Mouse (Mus musculus) left cerebral cortex, postnatal 14 days (tissue): ENCODE measurements around the gene Arl15. TPM values are rescaled to one million over a fixed set of nuclear protein-coding genes. Genes with fewer than 3 reads are reported as not detected.

Source experiments
- DNase-seq, 2 experiments: peaks; one replicate each; pipeline ENCODE4 v3.0.0; 2021 to 2022; ENCODE audit warnings: low spot score in 2 of 2, mixed read lengths in 1 of 2
- intact Hi-C: fragments of 180-260 bp; cut with DNase I; formaldehyde crosslinking; loops from one replicate; pipeline ENCODE4 v1.15.1; 2025
- total RNA-seq, 2 experiments: library from RNA; stranded (reverse); gene quantifications; 2 replicates each; pipeline ENCODE4 v1.2.3; 2021

Arl15 gene
- total RNA-seq, 2 experiments from 2014 or later = 40.5 to 41.8 TPM

GRCm38 (mm10) chr13:114200545-114200944 lies 406.2 kb downstream of the Arl15 start:
- intact Hi-C loops = no loop called here
- no peak for DNase-seq

GRCm38 (mm10) chr13:114202806-114203570 lies 408.7 kb downstream of the Arl15 start:
- intact Hi-C loops = no loop called here
- DNase-seq = no peak

Other genes starting within 250 kb of the Arl15 start
- gene Snx18, start 175.9 kb upstream of the Arl15 start, total RNA-seq = 10 to 100 TPM; 22.8 to 24.6 TPM
- 10 to 100 TPM in 1 of 2 experiments, 1 to 10 TPM in 1; 9.8 to 14.5 TPM for gene Hspb3, start 130.8 kb upstream of the Arl15 start, total RNA-seq